Mouse (Mus musculus) adrenal gland (tissue): ENCODE data around the gene 1700016K19Rik.
"Not testable (repeated sequence)": the region's sequence is repeated elsewhere in the genome, so short reads cannot be mapped to it uniquely, and the experiment has no call there.

Experiments
- intact Hi-C: fragments of 180-260 bp; cut with DNase I; formaldehyde crosslinking; loops from one replicate; pipeline ENCODE4 v1.15.1; 2025

Gene 1700016K19Rik

GRCm38 (mm10) chr11:75984581-75984980 is 15.1 kb upstream of the 1700016K19Rik start:
- intact Hi-C loops = no loop called here

GRCm38 (mm10) chr11:75985948-75986347 is 13.8 kb upstream of the 1700016K19Rik start:
- intact Hi-C loops = no loop called here

- intact Hi-C loops = no loop called here
Measured at GRCm38 (mm10) chr11:75990965-75991835, 8.5 kb upstream of the 1700016K19Rik start.

GRCm38 (mm10) chr11:75991911-75992310 is 7.8 kb upstream of the 1700016K19Rik start:
- intact Hi-C loops = no loop called here

- intact Hi-C loops = no loop called here
Measured at GRCm38 (mm10) chr11:75992481-75992880, 7.2 kb upstream of the 1700016K19Rik start.

GRCm38 (mm10) chr11:75994357-75994756 is 5.4 kb upstream of the 1700016K19Rik start:
- intact Hi-C loops = no loop called here

- intact Hi-C loops = no loop called here
Measured at GRCm38 (mm10) chr11:76000701-76001100, 989 bp downstream of the 1700016K19Rik start.

- intact Hi-C loops = no loop called here
Measured at GRCm38 (mm10) chr11:76001237-76001878, 1.6 kb downstream of the 1700016K19Rik start.

GRCm38 (mm10) chr11:76004276-76004675 is 4.6 kb downstream of the 1700016K19Rik start:
- intact Hi-C loops = not testable (repeated sequence)

- intact Hi-C loops = no loop called here
Measured at GRCm38 (mm10) chr11:76008162-76008561, 8.4 kb downstream of the 1700016K19Rik start.

GRCm38 (mm10) chr11:76009101-76009500 is 9.4 kb downstream of the 1700016K19Rik start:
- intact Hi-C loops = no loop called here

- intact Hi-C loops = no loop called here
Measured at GRCm38 (mm10) chr11:76010838-76011624, 11.3 kb downstream of the 1700016K19Rik start.

GRCm38 (mm10) chr11:76015251-76015650 is 15.5 kb downstream of the 1700016K19Rik start:
- intact Hi-C loops = no loop called here

GRCm38 (mm10) chr11:76015814-76016213 is 16.1 kb downstream of the 1700016K19Rik start:
- intact Hi-C loops = no loop called here

GRCm38 (mm10) chr11:76019879-76020278 is 20.2 kb downstream of the 1700016K19Rik start:
- intact Hi-C loops = no loop called here

GRCm38 (mm10) chr11:76020916-76021315 is 21.2 kb downstream of the 1700016K19Rik start:
- intact Hi-C loops = no loop called here

- intact Hi-C loops = loop anchor here (5.0 kb wide), 1 partner anchor 52 kb away; no protein-coding TSS in a partner anchor
Measured at GRCm38 (mm10) chr11:76025080-76025583, 25.4 kb downstream of the 1700016K19Rik start.

GRCm38 (mm10) chr11:76026527-76027138 is 26.9 kb downstream of the 1700016K19Rik start:
- intact Hi-C loops = loop anchor here (5.0 kb wide), 1 partner anchor 51 kb away; no protein-coding TSS in a partner anchor

- intact Hi-C loops = loop anchor here (5.0 kb wide), 1 partner anchor 50 kb away; no protein-coding TSS in a partner anchor
Measured at GRCm38 (mm10) chr11:76027139-76028071, 27.7 kb downstream of the 1700016K19Rik start, which contains the start of gene Rflnb. Gene Rflnb (minus strand): TSS chr11:76027782.
